9 mouse cellular contexts compared by ENCODE assay signal in genomic region chr11:6111734-6112484, GRCm38 (mm10).
"Had no signal": no experiment of that assay in that cellular context is flagged by ENCODE, and none has a peak within 500 bp of the region (broad histone marks: within the 10 kb centered on the region; RNA-seq: fewer than 3 reads in every experiment).

No protein-coding gene starts in this region.

- H3K9ac ChIP-seq: hindbrain, embryonic 14.5 days; limb, embryonic 15.5 days; liver, embryonic 14.5 days; midbrain, embryonic 13.5 days had no signal

- H3K27ac ChIP-seq: hindbrain, embryonic 14.5 days; left cerebral cortex, adult 2 months; limb, embryonic 15.5 days; liver, embryonic 14.5 days; midbrain, embryonic 13.5 days had no signal

- H3K4me1 ChIP-seq: limb, embryonic 15.5 days; midbrain, embryonic 13.5 days had no signal

- H3K4me2 ChIP-seq: hindbrain, embryonic 14.5 days; limb, embryonic 15.5 days; midbrain, embryonic 13.5 days had no signal

- ATAC-seq: midbrain, embryonic 13.5 days had no signal

- H3K9me3 ChIP-seq: limb, embryonic 15.5 days; midbrain, embryonic 13.5 days had no signal

- H3K27me3 ChIP-seq: limb, embryonic 15.5 days; midbrain, embryonic 13.5 days had no signal

- H3K4me3 ChIP-seq: left cerebral cortex, adult 2 months; limb, embryonic 15.5 days; midbrain, embryonic 13.5 days had no signal

- DNase-seq: lung, adult 18-20 months; right cerebral cortex, postnatal 4 days; thymus, adult 18-20 months; thymus, postnatal 14 days had no signal
